In genomic region chr2:155989085-155989484, GRCm38 (mm10) we compare ENCODE assay signal across 11 mouse cellular contexts. TPM values are rescaled to one million over a fixed set of nuclear protein-coding genes. Genes with fewer than 3 reads are reported as not detected.
DNase-seq lines count a peak whose midpoint lies in the region; ATAC-seq and TF ChIP-seq lines count a peak whose summit lies in the region.
"Had no signal": no experiment of that assay in that cellular context is flagged by ENCODE, and none has a peak within 500 bp of the region (broad histone marks: within the 10 kb centered on the region; RNA-seq: fewer than 3 reads in every experiment).

No protein-coding gene starts in this region.

- no peak for TF ChIP-seq EP300 in stomach, postnatal 0 days (optimal IDR thresholded peaks at IDR 0.05)

- no peaks in the 10 kb centered on the region for H3K27me3 ChIP-seq in embryonic facial prominence, embryonic 14.5 days (replicated peaks; ENCODE audit: control insufficient read depth, insufficient read depth, low read length)
- no peaks in the 10 kb centered on the region for H3K27me3 ChIP-seq in embryonic facial prominence, embryonic 10.5 days (replicated peaks; ENCODE audit: low read depth, poor library complexity, severe bottlenecking)
- no peaks in the 10 kb centered on the region for H3K27me3 ChIP-seq in stomach, embryonic 14.5 days (ENCODE audit: control insufficient read depth, insufficient read depth, low read length)
- H3K27me3 ChIP-seq in stomach, postnatal 0 days (ENCODE audit: control insufficient read depth, insufficient read depth, low read length), result no peaks in the 10 kb centered on the region
- no peaks in the 10 kb centered on the region for H3K27me3 ChIP-seq in intestine, embryonic 16.5 days (replicated peaks; ENCODE audit: control insufficient read depth, insufficient read depth, low read length)
- H3K27me3 ChIP-seq in stomach, embryonic 15.5 days (replicated peaks), result no peaks in the 10 kb centered on the region
- H3K27me3 ChIP-seq: hindbrain, embryonic 13.5 days had no signal

- no peak overlapping the region for H3K4me3 ChIP-seq in embryonic facial prominence, embryonic 14.5 days (ENCODE audit: low read depth, low read length)
- H3K4me3 ChIP-seq in embryonic facial prominence, embryonic 10.5 days, result no peak overlapping the region
- no peak overlapping the region for H3K4me3 ChIP-seq in stomach, embryonic 14.5 days (ENCODE audit: low read depth, low read length)
- H3K4me3 ChIP-seq in stomach, postnatal 0 days (ENCODE audit: low read depth, low read length), result no peak overlapping the region
- no peak overlapping the region for H3K4me3 ChIP-seq in intestine, embryonic 16.5 days (ENCODE audit: low read length)
- no peak overlapping the region for H3K4me3 ChIP-seq in stomach, embryonic 15.5 days (replicated peaks)
- H3K4me3 ChIP-seq: hindbrain, embryonic 13.5 days had no signal

- H3K36me3 ChIP-seq in embryonic facial prominence, embryonic 14.5 days (ENCODE audit: control insufficient read depth, insufficient read depth, low read length), result peaks cover 96% of the 10 kb centered on the region
- peaks cover 100% of the 10 kb centered on the region for H3K36me3 ChIP-seq in embryonic facial prominence, embryonic 10.5 days (replicated peaks)
- H3K36me3 ChIP-seq in stomach, embryonic 14.5 days (ENCODE audit: control insufficient read depth, insufficient read depth, low read length), result peaks cover 87% of the 10 kb centered on the region
- H3K36me3 ChIP-seq in stomach, postnatal 0 days (ENCODE audit: control insufficient read depth, insufficient read depth, low read length), result peaks cover 28% of the 10 kb centered on the region
- peaks cover 26% of the 10 kb centered on the region for H3K36me3 ChIP-seq in intestine, embryonic 16.5 days (ENCODE audit: control insufficient read depth, insufficient read depth, low read length)
- peaks cover 69% of the 10 kb centered on the region for H3K36me3 ChIP-seq in stomach, embryonic 15.5 days

- H3K9ac ChIP-seq in embryonic facial prominence, embryonic 14.5 days (ENCODE audit: low read depth, low read length), result no peak overlapping the region
- H3K9ac ChIP-seq in stomach, embryonic 14.5 days (replicated peaks; ENCODE audit: low read depth, low read length), result no peak overlapping the region
- no peak overlapping the region for H3K9ac ChIP-seq in stomach, postnatal 0 days (ENCODE audit: low read length)
- H3K9ac ChIP-seq in intestine, embryonic 16.5 days (ENCODE audit: low read depth, low read length), result no peak overlapping the region
- H3K9ac ChIP-seq in stomach, embryonic 15.5 days, result no peak overlapping the region
- H3K9ac ChIP-seq: hindbrain, embryonic 13.5 days had no signal

- TF ChIP-seq CTCF in stomach, postnatal 0 days (IDR thresholded peaks at IDR 0.05; ENCODE audit: low read depth), result no peak

- no peak for ATAC-seq in embryonic facial prominence, embryonic 14.5 days (ENCODE audit: low read depth)
- ATAC-seq in stomach, embryonic 14.5 days (ENCODE audit: insufficient number of reproducible peaks, insufficient read depth, low FRiP score, low read depth), result peak; percentile 39; the same call in 1 of the 2 replicates
- no peak for ATAC-seq in stomach, postnatal 0 days (ENCODE audit: low FRiP score, low TSS enrichment)
- peak; percentile 50; the same call in 1 of the 2 replicates for ATAC-seq in intestine, embryonic 16.5 days
- peak; percentile 91 for ATAC-seq in stomach, embryonic 15.5 days (ENCODE audit: insufficient read depth, low FRiP score, low read depth)

- H3K4me1 ChIP-seq in embryonic facial prominence, embryonic 14.5 days (ENCODE audit: control insufficient read depth, insufficient read depth, low read length), result no peaks in the 10 kb centered on the region
- H3K4me1 ChIP-seq in embryonic facial prominence, embryonic 10.5 days, result no peaks in the 10 kb centered on the region
- no peaks in the 10 kb centered on the region for H3K4me1 ChIP-seq in stomach, embryonic 14.5 days (ENCODE audit: control insufficient read depth, insufficient read depth, low read length)
- no peaks in the 10 kb centered on the region for H3K4me1 ChIP-seq in stomach, postnatal 0 days (replicated peaks; ENCODE audit: control insufficient read depth, insufficient read depth)
- H3K4me1 ChIP-seq in intestine, embryonic 16.5 days (ENCODE audit: control insufficient read depth, insufficient read depth, low read length), result peaks cover 9% of the 10 kb centered on the region; the same call in 1 of the 2 replicates
- H3K4me1 ChIP-seq in stomach, embryonic 15.5 days, result no peaks in the 10 kb centered on the region
- H3K4me1 ChIP-seq: hindbrain, embryonic 13.5 days had no signal

- H3K9me3 ChIP-seq in embryonic facial prominence, embryonic 14.5 days (ENCODE audit: control insufficient read depth, low read length), result no peaks in the 10 kb centered on the region
- no peaks in the 10 kb centered on the region for H3K9me3 ChIP-seq in embryonic facial prominence, embryonic 10.5 days
- H3K9me3 ChIP-seq in stomach, embryonic 14.5 days (ENCODE audit: control insufficient read depth, low read depth, low read length), result no peaks in the 10 kb centered on the region
- H3K9me3 ChIP-seq in stomach, postnatal 0 days (ENCODE audit: control insufficient read depth, low read length), result no peaks in the 10 kb centered on the region
- no peaks in the 10 kb centered on the region for H3K9me3 ChIP-seq in intestine, embryonic 16.5 days (ENCODE audit: control insufficient read depth, low read length)
- no peaks in the 10 kb centered on the region for H3K9me3 ChIP-seq in stomach, embryonic 15.5 days
- H3K9me3 ChIP-seq: hindbrain, embryonic 13.5 days had no signal

- no peak overlapping the region for H3K27ac ChIP-seq in embryonic facial prominence, embryonic 14.5 days (replicated peaks; ENCODE audit: low read depth, low read length)
- no peak overlapping the region for H3K27ac ChIP-seq in embryonic facial prominence, embryonic 10.5 days (replicated peaks)
- no peak overlapping the region for H3K27ac ChIP-seq in stomach, embryonic 14.5 days (ENCODE audit: low read length)
- no peak overlapping the region for H3K27ac ChIP-seq in stomach, postnatal 0 days (replicated peaks)
- H3K27ac ChIP-seq in intestine, embryonic 16.5 days (ENCODE audit: low read length), result no peak overlapping the region
- H3K27ac ChIP-seq in stomach, embryonic 15.5 days, result no peak overlapping the region
- H3K27ac ChIP-seq: hindbrain, embryonic 13.5 days had no signal

- H3K4me2 ChIP-seq in embryonic facial prominence, embryonic 14.5 days (ENCODE audit: low read depth, low read length), result no peak overlapping the region
- no peak overlapping the region for H3K4me2 ChIP-seq in stomach, embryonic 14.5 days (replicated peaks; ENCODE audit: low read depth, low read length)
- no peak overlapping the region for H3K4me2 ChIP-seq in stomach, postnatal 0 days (replicated peaks; ENCODE audit: low read depth)
- no peak overlapping the region for H3K4me2 ChIP-seq in intestine, embryonic 16.5 days (ENCODE audit: low read depth, low read length)
- no peak overlapping the region for H3K4me2 ChIP-seq in stomach, embryonic 15.5 days
- H3K4me2 ChIP-seq: hindbrain, embryonic 13.5 days had no signal

- WGBS in embryonic facial prominence, embryonic 14.5 days, result 70% methylated on average over 4 of the region's 4 CpGs
- whole genome bisulfite sequencing in embryonic facial prominence, embryonic 10.5 days, result 80% methylated on average over 4 of the region's 4 CpGs
- WGBS in stomach, embryonic 14.5 days, result 72% methylated on average over 4 of the region's 4 CpGs
- WGBS in stomach, postnatal 0 days, result 61% methylated on average over 4 of the region's 4 CpGs
- WGBS in intestine, embryonic 16.5 days, result 69% methylated on average over 4 of the region's 4 CpGs
- 58% methylated on average over 4 of the region's 4 CpGs for WGBS in stomach, embryonic 15.5 days

- peak; percentile 12 for DNase-seq in embryonic facial prominence, embryonic 14.5 days (ENCODE audit: low spot score)
- DNase-seq in embryonic facial prominence, embryonic 10.5 days (ENCODE audit: low spot score), result no peak
- no peak for DNase-seq in stomach, postnatal 0 days (ENCODE audit: low spot score)
- no peak for DNase-seq in urinary bladder, postnatal 10 days (ENCODE audit: low spot score)
- no peak for DNase-seq in frontal cortex, postnatal 14 days (ENCODE audit: low spot score in 2 of 2)
- DNase-seq: lung, postnatal 4 days had no signal

RNA-seq across cellular contexts. Expression of gene 6430550D23Rik, which starts 18.7 kb away (rescaled TPM):
- 0.90 and 1.4 TPM in 2 replicates for polyA plus RNA-seq in embryonic facial prominence, embryonic 14.5 days (2014; fragmentation: Nextera tagmentation; extraction: Ambion mirVana)
- polyA plus RNA-seq in embryonic facial prominence, embryonic 10.5 days (2016; fragmentation: Nextera tagmentation; extraction: Ambion mirVana), result 0.91 and 1.4 TPM in 2 replicates
- 2.1 and 2.2 TPM in 2 replicates for polyA plus RNA-seq in stomach, embryonic 14.5 days (2014; fragmentation: Nextera tagmentation; extraction: Ambion mirVana)
- 0.65 and 0.76 TPM in 2 replicates for polyA plus RNA-seq in stomach, postnatal 0 days (2015; fragmentation: Nextera tagmentation; extraction: Ambion mirVana)
- 1.7 and 1.9 TPM in 2 replicates for polyA plus RNA-seq in intestine, embryonic 16.5 days (2015; fragmentation: Nextera tagmentation; extraction: Ambion mirVana)
- polyA plus RNA-seq in stomach, embryonic 15.5 days (2015; fragmentation: Nextera tagmentation; extraction: Ambion mirVana), result 1.3 and 1.4 TPM in 2 replicates

RNA-seq across cellular contexts. Expression of gene Ergic3, which starts 18.8 kb away (rescaled TPM):
- 235 and 269 TPM in 2 replicates for polyA plus RNA-seq in embryonic facial prominence, embryonic 14.5 days (2014; fragmentation: Nextera tagmentation; extraction: Ambion mirVana)
- polyA plus RNA-seq in embryonic facial prominence, embryonic 10.5 days (2016; fragmentation: Nextera tagmentation; extraction: Ambion mirVana), result 178 and 183 TPM in 2 replicates
- 264 and 266 TPM in 2 replicates for polyA plus RNA-seq in stomach, embryonic 14.5 days (2014; fragmentation: Nextera tagmentation; extraction: Ambion mirVana)
- polyA plus RNA-seq in stomach, postnatal 0 days (2015; fragmentation: Nextera tagmentation; extraction: Ambion mirVana), result 138 and 144 TPM in 2 replicates
- 268 and 281 TPM in 2 replicates for polyA plus RNA-seq in intestine, embryonic 16.5 days (2015; fragmentation: Nextera tagmentation; extraction: Ambion mirVana)
- 206 and 222 TPM in 2 replicates for polyA plus RNA-seq in stomach, embryonic 15.5 days (2015; fragmentation: Nextera tagmentation; extraction: Ambion mirVana)

RNA-seq across cellular contexts. Expression of gene Cep250, which starts 32.8 kb away (rescaled TPM):
- 17.6 TPM in 2 replicates for polyA plus RNA-seq in embryonic facial prominence, embryonic 14.5 days (2014; fragmentation: Nextera tagmentation; extraction: Ambion mirVana)
- polyA plus RNA-seq in embryonic facial prominence, embryonic 10.5 days (2016; fragmentation: Nextera tagmentation; extraction: Ambion mirVana), result 29.8 and 31.4 TPM in 2 replicates
- 22.6 and 27.8 TPM in 2 replicates for polyA plus RNA-seq in stomach, embryonic 14.5 days (2014; fragmentation: Nextera tagmentation; extraction: Ambion mirVana)
- 4.0 and 4.6 TPM in 2 replicates for polyA plus RNA-seq in stomach, postnatal 0 days (2015; fragmentation: Nextera tagmentation; extraction: Ambion mirVana)
- polyA plus RNA-seq in intestine, embryonic 16.5 days (2015; fragmentation: Nextera tagmentation; extraction: Ambion mirVana), result 11.1 and 12.7 TPM in 2 replicates
- 21.3 and 22.8 TPM in 2 replicates for polyA plus RNA-seq in stomach, embryonic 15.5 days (2015; fragmentation: Nextera tagmentation; extraction: Ambion mirVana)

RNA-seq across cellular contexts. Expression of gene Gdf5, which starts 43.9 kb away (rescaled TPM):
- 3.3 and 3.8 TPM in 2 replicates for polyA plus RNA-seq in embryonic facial prominence, embryonic 14.5 days (2014; fragmentation: Nextera tagmentation; extraction: Ambion mirVana)
- polyA plus RNA-seq in embryonic facial prominence, embryonic 10.5 days (2016; fragmentation: Nextera tagmentation; extraction: Ambion mirVana), result 0.52 and 0.91 TPM in 2 replicates
- 1.2 and 1.3 TPM in 2 replicates for polyA plus RNA-seq in stomach, embryonic 14.5 days (2014; fragmentation: Nextera tagmentation; extraction: Ambion mirVana)
- 1.6 and 1.8 TPM in 2 replicates for polyA plus RNA-seq in stomach, postnatal 0 days (2015; fragmentation: Nextera tagmentation; extraction: Ambion mirVana)
- 0.69 and 0.79 TPM in 2 replicates for polyA plus RNA-seq in intestine, embryonic 16.5 days (2015; fragmentation: Nextera tagmentation; extraction: Ambion mirVana)
- polyA plus RNA-seq in stomach, embryonic 15.5 days (2015; fragmentation: Nextera tagmentation; extraction: Ambion mirVana), result 0.67 and 0.69 TPM in 2 replicates

RNA-seq across cellular contexts. Expression of gene Gm15557, which starts 48.6 kb away (rescaled TPM):
- not detected in 2 replicates for polyA plus RNA-seq in embryonic facial prominence, embryonic 14.5 days (2014; fragmentation: Nextera tagmentation; extraction: Ambion mirVana)
- polyA plus RNA-seq in embryonic facial prominence, embryonic 10.5 days (2016; fragmentation: Nextera tagmentation; extraction: Ambion mirVana), result 0.12 TPM in 1 of 2 replicates, not detected in the other
- polyA plus RNA-seq in stomach, embryonic 14.5 days (2014; fragmentation: Nextera tagmentation; extraction: Ambion mirVana), result not detected in 2 replicates
- not detected in 2 replicates for polyA plus RNA-seq in stomach, postnatal 0 days (2015; fragmentation: Nextera tagmentation; extraction: Ambion mirVana)
- 0.18 TPM in 1 of 2 replicates, not detected in the other for polyA plus RNA-seq in intestine, embryonic 16.5 days (2015; fragmentation: Nextera tagmentation; extraction: Ambion mirVana)
- not detected in 2 replicates for polyA plus RNA-seq in stomach, embryonic 15.5 days (2015; fragmentation: Nextera tagmentation; extraction: Ambion mirVana)
- polyA plus RNA-seq: cortical plate, adult 2 months had no signal

Comparison
In these comparisons a context has a peak if more than half of its experiments do, and no peak if none do; other contexts are left out.
1. ATAC-seq: peak in stomach, embryonic 14.5 days (single experiment), intestine, embryonic 16.5 days (single experiment) and stomach, embryonic 15.5 days (single experiment); none in embryonic facial prominence, embryonic 14.5 days (single experiment) and stomach, postnatal 0 days (single experiment).